Mouse (Mus musculus) thymus, postnatal 4 days (tissue): ENCODE results near the gene Slc39a11.

Experiments
- DNase-seq: peaks from one replicate; pipeline ENCODE4 v3.0.0; 2021

The Slc39a11 gene

GRCm38 (mm10) chr11:113649353-113650210, at the start of gene Slc39a11:
Gene Slc39a11 (minus strand): TSS chr11:113650079.
- peak; percentile 86 for DNase-seq

DNA sequence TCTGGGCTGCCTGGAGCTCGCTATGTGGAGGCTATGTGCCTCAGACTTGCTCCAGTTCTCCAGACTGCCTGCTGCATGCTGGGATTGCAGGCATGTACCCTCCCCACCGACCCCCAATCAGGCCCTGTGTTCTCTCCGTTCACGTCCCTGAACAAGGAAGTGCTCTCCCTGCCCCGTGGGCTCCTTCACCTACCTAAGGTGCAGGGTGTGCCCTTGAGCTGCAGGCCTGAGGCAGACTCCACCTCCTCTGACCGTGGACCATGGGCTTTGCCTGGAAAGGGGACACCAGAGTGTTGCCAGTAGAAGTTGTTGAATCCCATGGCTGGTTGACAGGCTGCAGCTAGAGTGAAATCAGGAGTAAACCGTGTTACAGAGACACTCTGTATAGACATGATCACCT, 49.8 kb upstream of the Slc39a11 start:
- no peak for DNase-seq

DNA sequence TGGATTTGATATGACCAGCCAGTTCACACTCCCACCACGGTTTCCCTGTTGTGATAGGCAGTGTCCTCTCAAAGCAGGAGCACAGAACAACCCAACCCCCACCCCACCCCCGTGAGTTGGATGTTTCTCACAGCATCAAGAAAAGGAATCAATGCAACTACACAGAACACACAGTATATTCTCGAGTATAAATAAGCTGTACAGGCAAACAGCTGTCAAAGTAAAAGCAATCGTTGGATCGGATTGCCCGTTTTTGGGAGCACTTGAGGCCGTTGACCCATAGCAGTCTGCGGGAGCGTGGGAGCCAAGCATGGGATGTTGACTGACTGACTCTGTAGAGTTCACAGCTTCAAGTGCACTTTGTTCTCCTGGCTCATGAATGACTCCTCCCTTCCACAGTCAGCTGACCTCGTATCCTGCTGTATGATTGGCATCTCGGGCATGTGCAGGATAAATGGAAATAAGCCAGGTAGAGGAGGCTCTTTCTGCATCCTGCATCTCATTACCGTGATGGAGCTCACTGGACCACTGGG, 48.2 kb upstream of the Slc39a11 start:
- DNase-seq: no peak

GRCm38 (mm10) chr11:113697571-113697970, 47.7 kb upstream of the Slc39a11 start:
- DNase-seq: no peak

- DNase-seq: no peak
Measured at GRCm38 (mm10) chr11:113691851-113692250, 42.0 kb upstream of the Slc39a11 start.

GRCm38 (mm10) chr11:113691318-113691717, 41.4 kb upstream of the Slc39a11 start:
- no peak for DNase-seq

GRCm38 (mm10) chr11:113690506-113690905, 40.6 kb upstream of the Slc39a11 start:
- DNase-seq: no peak

DNA sequence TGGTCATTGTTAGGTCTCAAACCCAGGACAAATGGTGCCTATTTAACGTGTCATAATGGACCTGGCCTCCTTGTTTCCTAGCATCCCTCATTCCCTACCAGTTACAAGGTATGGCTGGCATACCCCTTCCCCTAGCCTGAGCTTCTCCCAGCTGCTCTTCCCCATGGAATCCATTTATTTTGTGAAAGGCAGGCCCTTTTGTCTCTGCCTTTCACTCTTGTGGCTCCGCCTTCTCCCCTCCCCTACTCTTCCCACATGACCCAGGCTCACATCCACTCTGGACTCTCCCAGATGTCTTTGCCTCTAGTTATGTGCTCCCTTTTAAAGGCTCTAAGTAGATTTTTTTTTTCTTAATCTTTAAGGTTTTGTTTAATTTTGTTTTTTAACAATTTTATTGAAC, 37.2 kb upstream of the Slc39a11 start:
- no peak for DNase-seq

DNA sequence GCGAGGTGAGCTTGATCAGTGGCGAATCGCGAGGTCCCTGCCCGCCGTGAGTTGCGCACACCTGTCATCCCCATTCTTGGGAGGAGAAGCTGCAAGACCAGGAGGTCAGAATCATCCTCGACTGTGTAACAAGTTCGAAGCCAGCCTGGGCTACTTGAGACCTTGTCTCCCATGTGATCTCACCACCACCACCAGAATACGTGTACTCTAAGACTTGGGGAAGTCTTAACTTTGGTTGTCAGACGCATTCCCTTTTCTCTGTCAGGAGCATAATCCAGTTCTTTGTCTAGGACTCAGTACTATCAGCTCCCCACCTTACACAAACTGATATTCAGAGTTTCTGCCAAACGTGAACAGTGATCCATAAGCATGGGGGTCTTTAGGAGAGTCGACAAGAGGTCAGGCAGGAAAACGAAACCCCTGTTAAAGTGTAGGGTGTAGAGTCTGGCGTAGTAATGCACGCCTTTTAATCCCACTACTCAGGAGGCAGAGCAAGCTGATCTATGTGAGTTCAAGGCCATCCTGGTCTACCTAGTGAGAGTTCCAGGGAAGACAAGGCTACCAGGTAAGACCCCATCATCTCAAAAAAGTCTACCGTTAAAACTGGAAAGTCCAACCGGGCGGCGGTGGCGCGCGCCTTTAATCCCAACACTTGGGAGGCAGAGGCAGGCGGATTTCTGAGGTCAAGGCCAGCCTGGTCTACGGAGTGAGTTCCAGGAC, 35.0 kb upstream of the Slc39a11 start:
- DNase-seq: no peak

GRCm38 (mm10) chr11:113683957-113684706, 34.3 kb upstream of the Slc39a11 start, which contains the start of the genes Fam104a and D11Wsu47e:
Gene Fam104a (minus strand): TSS chr11:113684155.
Gene D11Wsu47e (plus strand): TSS chr11:113684412.
- peak; percentile 94 for DNase-seq

DNA sequence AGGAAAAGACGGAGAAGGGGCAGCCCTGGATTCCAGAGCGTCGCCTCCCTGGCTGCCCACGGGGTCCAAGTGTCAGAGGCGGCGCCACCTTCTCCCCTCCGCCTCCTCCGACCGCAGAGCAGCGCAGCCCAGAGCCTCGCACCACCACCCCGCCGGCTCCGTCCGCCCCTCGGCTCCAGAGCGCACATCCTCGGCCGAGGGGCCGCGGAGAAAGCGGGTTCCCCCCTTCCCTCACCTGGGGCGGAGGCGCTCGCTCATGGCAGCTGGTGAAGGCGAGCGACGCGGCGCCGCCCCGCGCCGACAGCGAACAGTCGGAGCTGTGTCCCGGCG, 33.7 kb upstream of the Slc39a11 start:
- no peak for DNase-seq

GRCm38 (mm10) chr11:113682897-113683626, 33.2 kb upstream of the Slc39a11 start:
- DNase-seq: peak; percentile 74

DNA sequence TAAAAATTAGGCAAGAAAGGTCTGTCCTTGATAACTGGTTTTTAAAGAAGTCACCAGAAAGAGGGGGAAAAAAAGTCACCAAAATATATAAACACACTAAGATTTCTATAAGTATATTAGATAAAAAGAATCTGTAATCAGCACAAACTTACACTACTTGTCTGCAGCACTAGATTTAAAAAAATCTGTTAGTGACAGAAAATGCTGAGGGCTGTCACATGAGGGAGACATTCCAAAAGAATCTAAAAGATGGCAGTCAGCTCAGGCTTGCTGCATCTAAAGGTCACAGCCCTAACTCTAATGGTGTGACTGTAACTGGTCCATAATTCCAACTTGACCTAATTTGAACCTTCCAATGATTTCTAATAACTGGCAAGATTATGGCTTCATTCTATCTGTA, 32.1 kb upstream of the Slc39a11 start:
- DNase-seq: no peak

DNA sequence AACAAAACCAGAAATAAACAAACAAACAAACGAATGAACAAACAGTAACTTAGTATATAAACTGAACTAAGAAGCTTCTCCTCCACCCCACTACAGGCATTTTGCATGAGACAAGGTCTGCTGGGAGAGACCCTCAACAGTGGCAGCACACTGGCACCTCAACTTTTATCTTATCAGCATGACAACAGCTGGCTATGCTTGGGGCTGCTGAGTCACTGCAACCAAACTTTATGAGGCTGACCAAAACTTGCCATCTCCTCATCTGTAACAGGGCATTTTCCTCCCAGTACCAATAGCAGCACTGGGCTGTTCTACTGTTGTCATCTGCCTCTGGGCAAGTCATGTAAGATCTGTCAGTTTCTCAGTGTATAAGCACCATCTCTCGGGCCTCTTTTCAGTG, 31.1 kb upstream of the Slc39a11 start:
- DNase-seq: no peak

GRCm38 (mm10) chr11:113678373-113678772, 28.5 kb upstream of the Slc39a11 start:
- no peak for DNase-seq

DNA sequence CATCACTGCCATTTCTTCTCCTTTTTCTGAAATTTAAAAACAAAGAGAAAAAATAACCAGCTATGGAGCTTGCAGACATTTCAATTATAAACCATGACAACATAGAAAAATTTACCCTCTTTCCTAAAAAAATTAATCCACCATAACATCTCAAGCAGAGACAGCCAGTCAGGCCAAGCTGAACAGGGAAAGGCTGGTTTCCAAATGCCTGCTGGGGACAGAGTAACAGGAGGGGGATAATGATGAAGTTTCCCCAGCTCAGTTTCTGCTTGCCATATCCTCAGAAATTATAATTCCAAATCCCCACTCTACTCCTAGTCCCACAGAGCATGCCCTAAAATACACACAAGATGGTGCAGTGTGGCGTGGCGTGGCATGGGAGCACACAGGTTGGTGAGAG, 27.5 kb upstream of the Slc39a11 start:
- no peak for DNase-seq

GRCm38 (mm10) chr11:113676847-113677246, 27.0 kb upstream of the Slc39a11 start:
- DNase-seq: no peak

GRCm38 (mm10) chr11:113674595-113674994, 24.7 kb upstream of the Slc39a11 start:
- no peak for DNase-seq

- DNase-seq: no peak
Measured at GRCm38 (mm10) chr11:113673614-113674013, 23.7 kb upstream of the Slc39a11 start.

GRCm38 (mm10) chr11:113669711-113670110, 19.8 kb upstream of the Slc39a11 start:
- DNase-seq: no peak

- no peak for DNase-seq
Measured at GRCm38 (mm10) chr11:113668857-113669256, 19.0 kb upstream of the Slc39a11 start.

- DNase-seq: no peak
Measured at GRCm38 (mm10) chr11:113667704-113668103, 17.8 kb upstream of the Slc39a11 start.
